Mouse (Mus musculus): ENCODE results near the gene Hsf5. TPM values are rescaled to one million over a fixed set of nuclear protein-coding genes. Genes with fewer than 3 reads are reported as not detected.

Hsf5 gene
- polyA plus RNA-seq, 1 experiment, result 0.12 TPM

GRCm38 (mm10) chr11:87701108-87701507, 84.1 kb downstream of the Hsf5 start:
- no peak overlapping the region for H3K4me3 ChIP-seq (ENCODE audit: insufficient read depth, low read length)
- no peak overlapping the region for H3K27ac ChIP-seq (ENCODE audit: insufficient read depth, low read length)
- no peaks in the 10 kb centered on the region for H3K4me1 ChIP-seq (ENCODE audit: control insufficient read depth, insufficient read depth, low read length)
- TF ChIP-seq CTCF (IDR thresholded peaks at IDR 0.05; ENCODE audit: borderline replicate concordance, insufficient read depth, low read length), result no peak
- no peak for TF ChIP-seq POLR2A (IDR thresholded peaks at IDR 0.05; ENCODE audit: low read depth, low read length)

- Histone ChIP-seq H3K4me1 (ENCODE audit: control insufficient read depth, insufficient read depth, low read length) (no peaks in the 10 kb centered on the region), H3K4me3 (ENCODE audit: insufficient read depth, low read length) (no peak overlapping the region), H3K27ac (ENCODE audit: insufficient read depth, low read length) (no peak overlapping the region)
- no peak for TF ChIP-seq POLR2A (IDR thresholded peaks at IDR 0.05; ENCODE audit: low read depth, low read length)
- TF ChIP-seq CTCF (IDR thresholded peaks at IDR 0.05; ENCODE audit: borderline replicate concordance, insufficient read depth, low read length), result no peak
These were observed 85.1 kb downstream of the Hsf5 start for GRCm38 (mm10) chr11:87701877-87702620.

- Histone ChIP-seq H3K4me3 (ENCODE audit: insufficient read depth, low read length) (no peak overlapping the region), H3K27ac (ENCODE audit: insufficient read depth, low read length) (no peak overlapping the region), H3K4me1 (ENCODE audit: control insufficient read depth, insufficient read depth, low read length) (no peaks in the 10 kb centered on the region)
- no peak for TF ChIP-seq CTCF (IDR thresholded peaks at IDR 0.05; ENCODE audit: borderline replicate concordance, insufficient read depth, low read length)
- no peak for TF ChIP-seq POLR2A (IDR thresholded peaks at IDR 0.05; ENCODE audit: low read depth, low read length)
These were observed 86.7 kb downstream of the Hsf5 start for GRCm38 (mm10) chr11:87703654-87704053.

GRCm38 (mm10) chr11:87704289-87704688, 87.3 kb downstream of the Hsf5 start:
- TF ChIP-seq POLR2A (IDR thresholded peaks at IDR 0.05; ENCODE audit: low read depth, low read length), result no peak
- TF ChIP-seq CTCF (IDR thresholded peaks at IDR 0.05; ENCODE audit: borderline replicate concordance, insufficient read depth, low read length), result no peak
- H3K4me3 ChIP-seq (ENCODE audit: insufficient read depth, low read length), result no peak overlapping the region

DNA sequence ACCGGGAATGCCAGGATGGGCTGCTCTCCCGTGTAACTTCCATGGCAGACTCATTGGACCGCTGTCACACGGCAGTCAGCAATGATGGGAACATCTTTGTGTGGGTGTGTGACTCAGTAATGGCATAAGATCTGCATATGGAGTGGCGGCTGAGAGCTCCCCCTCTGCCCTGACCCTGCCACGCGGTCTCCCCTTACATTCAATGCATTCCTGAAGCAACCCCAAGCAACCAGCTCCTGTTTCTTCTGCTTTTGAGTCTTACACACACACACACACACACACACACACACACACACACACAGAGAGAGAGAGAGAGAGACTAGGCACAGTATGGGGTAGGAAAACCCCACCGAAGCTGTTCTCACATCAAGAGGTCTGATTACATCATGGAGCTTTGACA, 90.6 kb downstream of the Hsf5 start:
- Histone ChIP-seq H3K27ac (ENCODE audit: insufficient read depth, low read length) (no peak overlapping the region), H3K4me3 (ENCODE audit: insufficient read depth, low read length) (no peak overlapping the region), H3K4me1 (ENCODE audit: control insufficient read depth, insufficient read depth, low read length) (no peaks in the 10 kb centered on the region)
- TF ChIP-seq POLR2A (IDR thresholded peaks at IDR 0.05; ENCODE audit: low read depth, low read length) (no peak), CTCF (IDR thresholded peaks at IDR 0.05; ENCODE audit: borderline replicate concordance, insufficient read depth, low read length) (no peak)

More at GRCm38 (mm10) chr11:87704289-87704688, 87.3 kb downstream of the Hsf5 start:
- no peaks in the 10 kb centered on the region for H3K4me1 ChIP-seq (ENCODE audit: control insufficient read depth, insufficient read depth, low read length)
- no peak overlapping the region for H3K27ac ChIP-seq (ENCODE audit: insufficient read depth, low read length)

- Histone ChIP-seq H3K4me1 (ENCODE audit: control insufficient read depth, insufficient read depth, low read length) (no peaks in the 10 kb centered on the region), H3K27ac (ENCODE audit: insufficient read depth, low read length) (no peak overlapping the region), H3K4me3 (ENCODE audit: insufficient read depth, low read length) (no peak overlapping the region)
- TF ChIP-seq POLR2A (IDR thresholded peaks at IDR 0.05; ENCODE audit: low read depth, low read length) (no peak), CTCF (IDR thresholded peaks at IDR 0.05; ENCODE audit: borderline replicate concordance, insufficient read depth, low read length) (no peak)
These were observed 92.0 kb downstream of the Hsf5 start for GRCm38 (mm10) chr11:87708979-87709378.

Other genes with a start within 250 kb of the Hsf5 start
- gene Rad51c, start 212.2 kb upstream of the Hsf5 start, polyA plus RNA-seq (2011; ENCODE audit: insufficient read length, low read depth, missing spikeins), result 5.0 and 8.6 TPM in 2 replicates
- 0.11 and 0.30 TPM in 2 replicates for gene Tex14, start 212.1 kb upstream of the Hsf5 start, polyA plus RNA-seq (2011; ENCODE audit: insufficient read length, low read depth, missing spikeins)
- not detected in 2 replicates for gene Gm11492, start 50.5 kb upstream of the Hsf5 start, polyA plus RNA-seq (2011; ENCODE audit: insufficient read length, low read depth, missing spikeins)
- gene Sept4, start 48.3 kb upstream of the Hsf5 start, polyA plus RNA-seq (2011; ENCODE audit: insufficient read length, low read depth, missing spikeins), result 2.9 and 3.6 TPM in 2 replicates
- gene Mtmr4, start 25.0 kb upstream of the Hsf5 start, polyA plus RNA-seq (2011; ENCODE audit: insufficient read length, low read depth, missing spikeins), result 29.3 and 34.5 TPM in 2 replicates
- gene Rnf43, start 45.6 kb downstream of the Hsf5 start, polyA plus RNA-seq (2011; ENCODE audit: insufficient read length, low read depth, missing spikeins), result 0.89 and 1.4 TPM in 2 replicates
- gene Supt4a, start 120.4 kb downstream of the Hsf5 start, polyA plus RNA-seq (2011; ENCODE audit: insufficient read length, low read depth, missing spikeins), result 56.1 and 58.3 TPM in 2 replicates
- 1.2 TPM in 2 replicates for gene Tspoap1, start 143.4 kb downstream of the Hsf5 start, polyA plus RNA-seq (2011; ENCODE audit: insufficient read length, low read depth, missing spikeins)
- gene Mpo, start 176.4 kb downstream of the Hsf5 start, polyA plus RNA-seq (2011; ENCODE audit: insufficient read length, low read depth, missing spikeins), result not detected in 2 replicates
- not detected in 2 replicates for gene Lpo, start 211.1 kb downstream of the Hsf5 start, polyA plus RNA-seq (2011; ENCODE audit: insufficient read length, low read depth, missing spikeins)
- 4.3 and 7.4 TPM in 2 replicates for gene Mks1, start 236.1 kb downstream of the Hsf5 start, polyA plus RNA-seq (2011; ENCODE audit: insufficient read length, low read depth, missing spikeins)

Measured in embryonic fibroblast, embryonic 13.5 days (primary cell).